Mouse (Mus musculus): ENCODE data around the gene Olfr1297.

The Olfr1297 gene

GRCm38 (mm10) chr2:111626397-111626796 is at the start of gene Olfr1297:
TSS of gene Olfr1297 (minus strand) at chr2:111626497.
- no peak for DNase-seq (ENCODE audit: low spot score in 2 of 2)

- no peak for DNase-seq (ENCODE audit: low spot score in 2 of 2)
Observed at GRCm38 (mm10) chr2:111661119-111661518, 34.8 kb upstream of the Olfr1297 start, which contains the start of gene Olfr1299. TSS of gene Olfr1299 (plus strand) at chr2:111661419.

- DNase-seq (ENCODE audit: low spot score in 2 of 2): no peak
Observed at GRCm38 (mm10) chr2:111649101-111649500, 22.8 kb upstream of the Olfr1297 start, which contains the start of gene Olfr1298. TSS of gene Olfr1298 (minus strand) at chr2:111649201.

- no peak for DNase-seq (ENCODE audit: low spot score in 2 of 2)
Observed at GRCm38 (mm10) chr2:111569581-111569980, 56.7 kb downstream of the Olfr1297 start, which contains the start of gene Olfr1295. TSS of gene Olfr1295 (minus strand) at chr2:111569681.
